Mouse (Mus musculus): ENCODE measurements around the gene Slc22a16.
A peak's percentile ranks its signal among the peaks of the same experiment; 100 is the strongest.

The Slc22a16 gene

GRCm38 (mm10) chr10:40617973-40618372, 47.8 kb downstream of the Slc22a16 start:
- DNase-seq: no peak

GRCm38 (mm10) chr10:40619760-40620159, 49.6 kb downstream of the Slc22a16 start:
- DNase-seq: no peak

- DNase-seq: peak; percentile 62 to 66
Measured at GRCm38 (mm10) chr10:40629140-40629539, 59.0 kb downstream of the Slc22a16 start.

- DNase-seq: no peak
Measured at GRCm38 (mm10) chr10:40629656-40630311, 59.6 kb downstream of the Slc22a16 start, which contains the start of gene Ddo. TSS of gene Ddo (plus strand) at chr10:40630011.

GRCm38 (mm10) chr10:40630457-40630856, 60.3 kb downstream of the Slc22a16 start:
- no peak for DNase-seq

GRCm38 (mm10) chr10:40630961-40631360, 60.8 kb downstream of the Slc22a16 start:
- DNase-seq: no peak

- DNase-seq: no peak
Measured at GRCm38 (mm10) chr10:40632087-40632486, 62.0 kb downstream of the Slc22a16 start.

GRCm38 (mm10) chr10:40637331-40637730, 67.2 kb downstream of the Slc22a16 start:
- no peak for DNase-seq

- no peak for DNase-seq
Measured at GRCm38 (mm10) chr10:40638276-40638675, 68.1 kb downstream of the Slc22a16 start.

GRCm38 (mm10) chr10:40638823-40639819, 69.0 kb downstream of the Slc22a16 start:
- no peak for DNase-seq

GRCm38 (mm10) chr10:40640406-40640805, 70.3 kb downstream of the Slc22a16 start:
- DNase-seq: no peak

- DNase-seq: no peak
Measured at GRCm38 (mm10) chr10:40641901-40642300, 71.8 kb downstream of the Slc22a16 start.

GRCm38 (mm10) chr10:40643126-40643525, 73.0 kb downstream of the Slc22a16 start:
- no peak for DNase-seq

GRCm38 (mm10) chr10:40644456-40644855, 74.3 kb downstream of the Slc22a16 start:
- no peak for DNase-seq

- DNase-seq: no peak
Measured at GRCm38 (mm10) chr10:40645346-40645745, 75.2 kb downstream of the Slc22a16 start.

GRCm38 (mm10) chr10:40648776-40649175, 78.6 kb downstream of the Slc22a16 start:
- DNase-seq: no peak

- DNase-seq: no peak
Measured at GRCm38 (mm10) chr10:40649634-40650033, 79.5 kb downstream of the Slc22a16 start.

- DNase-seq: no peak
Measured at GRCm38 (mm10) chr10:40651676-40652075, 81.5 kb downstream of the Slc22a16 start.

All from thymus, postnatal 36 days (tissue).